Mouse (Mus musculus) midbrain, embryonic 16.5 days (tissue): ENCODE measurements around the gene Zfp958. TPM values are rescaled to one million over a fixed set of nuclear protein-coding genes. Genes with fewer than 3 reads are reported as not detected.
"Not testable (repeated sequence)": the region's sequence is repeated elsewhere in the genome, so short reads cannot be mapped to it uniquely, and the experiment has no call there.

Experiments
- ATAC-seq: fragments of 200-750 bp; cut with Nextera tagmentation; 2 replicates; pipeline ENCODE4 v1.8.0; 2017; ENCODE audit warnings: moderate TSS enrichment
- H3K27ac ChIP-seq: fragments of 300-500 bp; sonication (generic); 2 replicates; pipeline ENCODE4 v1.5.1; 2014; ENCODE audit warnings: mild to moderate bottlenecking, low read length, mixed read lengths
- H3K27me3 ChIP-seq: fragments of 300-500 bp; sonication (generic); 2 replicates; pipeline ENCODE4 v1.6.1; 2014; ENCODE audit warnings: low read depth, low read length, mixed read lengths; ENCODE audit not compliant: control insufficient read depth, insufficient read depth
- H3K36me3 ChIP-seq: fragments of 300-500 bp; sonication (generic); 2 replicates; pipeline ENCODE4 v1.6.1; 2014; ENCODE audit warnings: mild to moderate bottlenecking, low read length, moderate library complexity, mixed read lengths; ENCODE audit not compliant: control insufficient read depth, insufficient read depth
- H3K4me1 ChIP-seq: fragments of 300-500 bp; sonication (generic); 2 replicates; pipeline ENCODE4 v1.6.1; 2014; ENCODE audit warnings: mild to moderate bottlenecking, low read length, mixed read lengths; ENCODE audit not compliant: control insufficient read depth, insufficient read depth
- H3K4me2 ChIP-seq: fragments of 300-500 bp; sonication (generic); 2 replicates; pipeline ENCODE4 v1.6.1; 2014; ENCODE audit warnings: mild to moderate bottlenecking, low read length, mixed read lengths
- H3K4me3 ChIP-seq: fragments of 300-500 bp; sonication (generic); 2 replicates; pipeline ENCODE4 v1.5.1; 2014; ENCODE audit warnings: low read depth, mild to moderate bottlenecking, low read length, moderate library complexity, mixed read lengths
- H3K9ac ChIP-seq: fragments of 300-500 bp; sonication (generic); 2 replicates; pipeline ENCODE4 v1.6.1; 2014; ENCODE audit warnings: low read depth, low read length, mixed read lengths
- H3K9me3 ChIP-seq: fragments of 300-500 bp; sonication (generic); replicated peaks from 2 replicates; pipeline ENCODE4 v1.6.1; 2014; ENCODE audit warnings: mild to moderate bottlenecking, low read length, mixed read lengths; ENCODE audit not compliant: control insufficient read depth, poor library complexity, severe bottlenecking
- WGBS: fragments of 180-500 bp; shearing (Covaris S2); extraction: QIAGEN DNeasy Blood & Tissue Kit; methylation state at CpG from one replicate; pipeline ENCODE4 v1.1.7; 2014; 5-methylcytosine and 5-hydroxymethylcytosine counted together
- polyA plus RNA-seq: library from polyadenylated mRNA; unstranded; fragments of >200 nt; fragmentation: Nextera tagmentation; extraction: Ambion mirVana; gene quantifications from 2 replicates; pipeline ENCODE4 v1.2.1, GENCODE M21; 2015

Gene Zfp958
- polyA plus RNA-seq, 1 experiment from 2014 or later: 17.6 TPM

GRCm38 (mm10) chr8:4627349-4627748 lies 14.4 kb downstream of the Zfp958 start:
- H3K4me1 ChIP-seq: no peaks in the 10 kb centered on the region
- no peak overlapping the region for H3K9ac ChIP-seq
- no peak overlapping the region for H3K4me3 ChIP-seq
- H3K36me3 ChIP-seq: peaks cover 53% of the 10 kb centered on the region
- no peak overlapping the region for H3K4me2 ChIP-seq
- no peak for ATAC-seq
- WGBS: 96% methylated on average over 1 of the region's 1 CpGs
- no peak overlapping the region for H3K27ac ChIP-seq
- no peaks in the 10 kb centered on the region for H3K27me3 ChIP-seq
- peaks cover 41% of the 10 kb centered on the region for H3K9me3 ChIP-seq

GRCm38 (mm10) chr8:4637071-4637470 lies 24.1 kb downstream of the Zfp958 start:
- Histone ChIP-seq H3K36me3 (peaks cover 9% of the 10 kb centered on the region), H3K9me3 (peaks cover 14% of the 10 kb centered on the region; the same call in 1 of the 2 replicates), H3K4me1 (no peaks in the 10 kb centered on the region), H3K27me3 (no peaks in the 10 kb centered on the region), H3K4me3 (no peak overlapping the region), H3K9ac (no peak overlapping the region), H3K27ac (no peak overlapping the region), H3K4me2 (no peak overlapping the region)
- WGBS: 93% methylated on average over 4 of the region's 4 CpGs
- ATAC-seq: no peak

GRCm38 (mm10) chr8:4642974-4643373 lies 30.0 kb downstream of the Zfp958 start:
- H3K4me3 ChIP-seq, H3K36me3 ChIP-seq, ATAC-seq, H3K4me1 ChIP-seq, H3K27ac ChIP-seq, H3K9ac ChIP-seq, H3K27me3 ChIP-seq, H3K9me3 ChIP-seq, H3K4me2 ChIP-seq: not testable (repeated sequence)
- WGBS: 86% methylated on average over 6 of the region's 6 CpGs

- Histone ChIP-seq H3K27me3 (no peaks in the 10 kb centered on the region), H3K27ac (no peak overlapping the region), H3K9ac (no peak overlapping the region), H3K9me3 (0 out of 2 replicates have a peak, but pooled peaks cover 2% of the 10 kb centered on the region), H3K4me1 (no peaks in the 10 kb centered on the region), H3K36me3 (no peaks in the 10 kb centered on the region), H3K4me3 (no peak overlapping the region), H3K4me2 (no peak overlapping the region)
- 88% methylated on average over 7 of the region's 7 CpGs for WGBS
- no peak for ATAC-seq
Measured at GRCm38 (mm10) chr8:4656536-4656935, 43.6 kb downstream of the Zfp958 start.

- H3K9ac ChIP-seq: no peak overlapping the region
- no peaks in the 10 kb centered on the region for H3K27me3 ChIP-seq
- no peaks in the 10 kb centered on the region for H3K36me3 ChIP-seq
- no peaks in the 10 kb centered on the region for H3K9me3 ChIP-seq
- no peak overlapping the region for H3K4me3 ChIP-seq
- H3K4me1 ChIP-seq: peaks cover 5% of the 10 kb centered on the region
- ATAC-seq: no peak
- no peak overlapping the region for H3K27ac ChIP-seq
- 89% methylated on average over 17 of the region's 17 CpGs for WGBS
- H3K4me2 ChIP-seq: no peak overlapping the region
Measured at GRCm38 (mm10) chr8:4675191-4676003, 62.4 kb downstream of the Zfp958 start.

- H3K4me3 ChIP-seq: peak overlapping the region; percentile 52
- H3K9me3 ChIP-seq: no peaks in the 10 kb centered on the region
- peak overlapping the region; percentile 46; the same call in 1 of the 2 replicates for H3K9ac ChIP-seq
- peak overlapping the region; percentile 56 for H3K4me2 ChIP-seq
- H3K36me3 ChIP-seq: no peaks in the 10 kb centered on the region
- 91% methylated on average over 7 of the region's 7 CpGs for WGBS
- peaks cover 5% of the 10 kb centered on the region for H3K4me1 ChIP-seq
- H3K27ac ChIP-seq: peak overlapping the region; percentile 100
- no peak for ATAC-seq
- H3K27me3 ChIP-seq: no peaks in the 10 kb centered on the region
Measured at GRCm38 (mm10) chr8:4676586-4676985, 63.6 kb downstream of the Zfp958 start.

- under 1% methylated on average over 72 of the region's 72 CpGs for WGBS
- Histone ChIP-seq H3K4me1 (peaks cover 5% of the 10 kb centered on the region), H3K27me3 (no peaks in the 10 kb centered on the region), H3K27ac (peak overlapping the region; percentile 100), H3K36me3 (no peaks in the 10 kb centered on the region), H3K4me3 (peak overlapping the region; percentile 52), H3K4me2 (peak overlapping the region; percentile 69), H3K9me3 (no peaks in the 10 kb centered on the region), H3K9ac (peak overlapping the region; percentile 87)
- ATAC-seq: peak; percentile 96
Measured at GRCm38 (mm10) chr8:4677265-4678217, 64.6 kb downstream of the Zfp958 start.

- Histone ChIP-seq H3K4me2 (peak overlapping the region; percentile 69), H3K9ac (peak overlapping the region; percentile 87), H3K36me3 (no peaks in the 10 kb centered on the region), H3K9me3 (no peaks in the 10 kb centered on the region), H3K4me1 (peaks cover 5% of the 10 kb centered on the region), H3K27me3 (no peaks in the 10 kb centered on the region), H3K27ac (peak overlapping the region; percentile 100), H3K4me3 (peak overlapping the region; percentile 52)
- under 1% methylated on average over 37 of the region's 37 CpGs for WGBS
- peak; percentile 73 for ATAC-seq
Measured at GRCm38 (mm10) chr8:4678218-4678907, 65.4 kb downstream of the Zfp958 start.
